Mouse (Mus musculus): ENCODE results near the gene Tnni1. TPM values are rescaled to one million over a fixed set of nuclear protein-coding genes. Genes with fewer than 3 reads are reported as not detected.
A peak's percentile ranks its signal among the peaks of the same experiment; 100 is the strongest.

Tnni1 gene
- polyA plus RNA-seq (2014; fragmentation: Nextera tagmentation; extraction: Ambion mirVana) = 3.2 and 3.4 TPM in 2 replicates

- no peak within 1 kb of the TSS for H3K4me2 ChIP-seq (ENCODE audit: low read depth, low read length)
- 31% methylated on average over 22 of the region's 22 CpGs for WGBS
- H3K4me3 ChIP-seq (ENCODE audit: low read depth, low read length) = no peak within 1 kb of the TSS
- H3K9me3 ChIP-seq (ENCODE audit: control insufficient read depth, low read length) = no peaks in the 10 kb centered on the region
- no peak within 1 kb of the TSS for H3K27ac ChIP-seq (ENCODE audit: low read depth, low read length)
- no peaks in the 10 kb centered on the region for H3K27me3 ChIP-seq (ENCODE audit: control insufficient read depth, insufficient read depth, low read length)
- H3K4me1 ChIP-seq (ENCODE audit: control insufficient read depth, insufficient read depth, low read length) = no peaks in the 10 kb centered on the region
- H3K9ac ChIP-seq (replicated peaks; ENCODE audit: low read depth, low read length) = no peak within 1 kb of the TSS
- ATAC-seq (ENCODE audit: low read depth) = peak; percentile 39; the same call in 1 of the 2 replicates
- no peaks in the 10 kb centered on the region for H3K36me3 ChIP-seq (ENCODE audit: control insufficient read depth, insufficient read depth, low read length)
These were observed at the start of gene Tnni1 for GRCm38 (mm10) chr1:135778780-135779535. TSS of gene Tnni1 (plus strand) at chr1:135779434.

DNA sequence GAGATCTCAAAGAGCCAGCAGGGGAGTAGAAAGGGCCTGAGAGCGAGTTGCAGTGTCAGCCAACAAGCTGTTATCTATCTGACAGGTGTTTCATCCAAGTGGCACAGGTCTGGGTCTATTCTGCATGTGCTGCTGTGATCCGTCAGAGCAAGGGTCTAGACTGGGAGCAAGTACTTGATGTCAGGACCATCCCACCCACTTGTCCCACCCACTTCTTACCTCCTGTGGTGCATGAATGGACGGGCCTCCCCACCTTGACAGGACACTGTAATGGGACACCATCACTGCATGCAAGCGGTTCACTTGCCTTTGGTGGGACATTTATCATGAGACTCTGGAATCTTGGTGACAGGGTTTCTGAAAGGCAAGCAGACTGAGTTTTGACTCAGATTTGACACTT is 49.4 kb upstream of the Tnni1 start:
- Histone ChIP-seq H3K27me3 (ENCODE audit: control insufficient read depth, insufficient read depth, low read length) (no peaks in the 10 kb centered on the region), H3K4me1 (ENCODE audit: control insufficient read depth, insufficient read depth, low read length) (peaks cover 24% of the 10 kb centered on the region), H3K4me2 (ENCODE audit: low read depth, low read length) (peak overlapping the region; percentile 87), H3K4me3 (ENCODE audit: low read depth, low read length) (peak overlapping the region; percentile 41; the same call in 1 of the 2 replicates), H3K9ac (replicated peaks; ENCODE audit: low read depth, low read length) (0 out of 2 replicates have a peak overlapping the region, but pooled peaks have one; percentile 45), H3K27ac (ENCODE audit: low read depth, low read length) (no peak overlapping the region), H3K36me3 (ENCODE audit: control insufficient read depth, insufficient read depth, low read length) (no peaks in the 10 kb centered on the region), H3K9me3 (ENCODE audit: control insufficient read depth, low read length) (no peaks in the 10 kb centered on the region)
- no peak for ATAC-seq (ENCODE audit: low read depth)
- WGBS = 23% methylated on average over 4 of the region's 4 CpGs

DNA sequence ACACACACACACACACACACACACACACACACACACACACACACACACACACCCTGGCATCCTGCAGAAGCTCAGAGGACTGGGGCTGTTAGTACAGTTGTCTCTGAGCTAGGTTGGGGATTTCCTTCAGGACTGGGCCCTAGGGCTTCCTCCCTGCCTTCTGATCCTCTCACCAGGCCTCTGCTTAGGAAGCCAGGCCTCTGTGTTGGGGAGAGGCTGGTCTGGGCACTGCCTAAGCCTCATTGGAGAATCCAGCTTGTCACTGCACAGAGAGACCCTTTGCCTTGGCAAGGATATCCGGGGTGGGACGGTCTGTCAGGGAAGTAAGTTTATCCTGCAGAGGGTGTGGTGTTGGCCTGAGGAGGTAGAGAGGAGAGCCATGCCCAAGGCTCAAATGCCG is 48.9 kb upstream of the Tnni1 start:
- H3K4me1 ChIP-seq (ENCODE audit: control insufficient read depth, insufficient read depth, low read length) = peaks cover 24% of the 10 kb centered on the region
- H3K27ac ChIP-seq (ENCODE audit: low read depth, low read length) = no peak overlapping the region
- no peaks in the 10 kb centered on the region for H3K9me3 ChIP-seq (ENCODE audit: control insufficient read depth, low read length)
- H3K36me3 ChIP-seq (ENCODE audit: control insufficient read depth, insufficient read depth, low read length) = no peaks in the 10 kb centered on the region
- H3K4me2 ChIP-seq (ENCODE audit: low read depth, low read length) = peak overlapping the region; percentile 87; the same call in 1 of the 2 replicates
- H3K27me3 ChIP-seq (ENCODE audit: control insufficient read depth, insufficient read depth, low read length) = no peaks in the 10 kb centered on the region
- no peak for ATAC-seq (ENCODE audit: low read depth)
- WGBS = 52% methylated on average over 3 of the region's 3 CpGs
- H3K9ac ChIP-seq (replicated peaks; ENCODE audit: low read depth, low read length) = no peak overlapping the region
- no peak overlapping the region for H3K4me3 ChIP-seq (ENCODE audit: low read depth, low read length)

- no peak overlapping the region for H3K4me2 ChIP-seq (ENCODE audit: low read depth, low read length)
- 70% methylated on average over 7 of the region's 7 CpGs for WGBS
- peaks cover 24% of the 10 kb centered on the region for H3K4me1 ChIP-seq (ENCODE audit: control insufficient read depth, insufficient read depth, low read length)
- no peaks in the 10 kb centered on the region for H3K9me3 ChIP-seq (ENCODE audit: control insufficient read depth, low read length)
- H3K36me3 ChIP-seq (ENCODE audit: control insufficient read depth, insufficient read depth, low read length) = no peaks in the 10 kb centered on the region
- H3K9ac ChIP-seq (replicated peaks; ENCODE audit: low read depth, low read length) = no peak overlapping the region
- H3K4me3 ChIP-seq (ENCODE audit: low read depth, low read length) = no peak overlapping the region
- no peak overlapping the region for H3K27ac ChIP-seq (ENCODE audit: low read depth, low read length)
- no peak for ATAC-seq (ENCODE audit: low read depth)
- no peaks in the 10 kb centered on the region for H3K27me3 ChIP-seq (ENCODE audit: control insufficient read depth, insufficient read depth, low read length)
These were observed 47.8 kb upstream of the Tnni1 start for GRCm38 (mm10) chr1:135731393-135731792.

DNA sequence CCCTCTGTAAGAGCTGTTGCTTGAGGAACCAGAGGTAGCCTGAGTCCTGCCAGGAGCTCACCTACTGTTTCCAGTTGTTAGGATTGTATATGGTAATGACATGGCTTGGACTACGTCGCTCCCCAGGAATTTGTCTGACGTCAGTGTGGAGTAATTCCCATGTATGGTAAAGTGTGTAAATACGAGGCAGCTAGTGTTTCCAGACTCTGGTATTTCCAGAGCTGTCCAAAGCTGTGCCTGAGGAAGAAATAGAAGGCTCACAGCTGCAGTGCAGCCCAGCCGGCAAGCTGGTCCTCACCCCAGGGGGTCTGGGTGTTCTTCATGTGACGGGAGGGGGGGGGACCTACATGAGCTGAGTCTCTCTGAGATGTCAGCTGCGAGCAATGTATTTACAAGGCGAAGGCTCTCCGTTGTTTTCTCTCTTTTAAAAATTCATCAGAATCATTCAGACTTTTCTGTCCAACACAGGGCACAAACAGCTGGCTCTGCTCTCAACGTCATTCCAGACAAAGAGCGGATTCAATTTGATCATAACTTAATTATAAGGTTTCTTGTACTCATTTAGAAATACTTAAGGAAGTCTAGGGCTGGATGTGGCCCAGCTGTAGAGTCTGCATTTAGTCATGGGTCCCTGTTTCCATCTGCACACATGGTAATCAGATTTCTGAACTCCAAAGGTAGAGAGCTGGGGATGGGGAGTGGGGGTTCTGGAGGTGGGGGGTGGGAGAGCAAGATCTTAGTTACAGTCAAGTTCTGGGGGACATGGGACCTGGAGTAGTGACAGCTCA is 47.1 kb upstream of the Tnni1 start:
- no peak for ATAC-seq (ENCODE audit: low read depth)
- H3K36me3 ChIP-seq (ENCODE audit: control insufficient read depth, insufficient read depth, low read length) = no peaks in the 10 kb centered on the region
- 40% methylated on average over 11 of the region's 11 CpGs for WGBS
- no peaks in the 10 kb centered on the region for H3K27me3 ChIP-seq (ENCODE audit: control insufficient read depth, insufficient read depth, low read length)
- no peak overlapping the region for H3K27ac ChIP-seq (ENCODE audit: low read depth, low read length)
- H3K9me3 ChIP-seq (ENCODE audit: control insufficient read depth, low read length) = no peaks in the 10 kb centered on the region
- H3K4me1 ChIP-seq (ENCODE audit: control insufficient read depth, insufficient read depth, low read length) = peaks cover 24% of the 10 kb centered on the region
- H3K4me3 ChIP-seq (ENCODE audit: low read depth, low read length) = no peak overlapping the region
- H3K4me2 ChIP-seq (ENCODE audit: low read depth, low read length) = 0 out of 2 replicates have a peak overlapping the region, but pooled peaks have one; percentile 6
- H3K9ac ChIP-seq (replicated peaks; ENCODE audit: low read depth, low read length) = no peak overlapping the region

- ATAC-seq (ENCODE audit: low read depth) = peak; percentile 73
- Histone ChIP-seq H3K9me3 (ENCODE audit: control insufficient read depth, low read length) (no peaks in the 10 kb centered on the region), H3K4me2 (ENCODE audit: low read depth, low read length) (peak overlapping the region; percentile 2; the same call in 1 of the 2 replicates), H3K4me3 (ENCODE audit: low read depth, low read length) (no peak overlapping the region), H3K36me3 (ENCODE audit: control insufficient read depth, insufficient read depth, low read length) (no peaks in the 10 kb centered on the region), H3K27ac (ENCODE audit: low read depth, low read length) (no peak overlapping the region), H3K27me3 (ENCODE audit: control insufficient read depth, insufficient read depth, low read length) (no peaks in the 10 kb centered on the region), H3K9ac (replicated peaks; ENCODE audit: low read depth, low read length) (no peak overlapping the region), H3K4me1 (ENCODE audit: control insufficient read depth, insufficient read depth, low read length) (peaks cover 22% of the 10 kb centered on the region)
- 33% methylated on average over 6 of the region's 7 CpGs for WGBS
These were observed 44.9 kb upstream of the Tnni1 start for GRCm38 (mm10) chr1:135734225-135734937.

GRCm38 (mm10) chr1:135735460-135735859 is 43.8 kb upstream of the Tnni1 start:
- H3K4me1 ChIP-seq (ENCODE audit: control insufficient read depth, insufficient read depth, low read length) = peaks cover 18% of the 10 kb centered on the region
- no peak overlapping the region for H3K9ac ChIP-seq (replicated peaks; ENCODE audit: low read depth, low read length)
- no peaks in the 10 kb centered on the region for H3K27me3 ChIP-seq (ENCODE audit: control insufficient read depth, insufficient read depth, low read length)
- H3K27ac ChIP-seq (ENCODE audit: low read depth, low read length) = no peak overlapping the region
- H3K36me3 ChIP-seq (ENCODE audit: control insufficient read depth, insufficient read depth, low read length) = no peaks in the 10 kb centered on the region
- no peaks in the 10 kb centered on the region for H3K9me3 ChIP-seq (ENCODE audit: control insufficient read depth, low read length)
- 46% methylated on average over 6 of the region's 6 CpGs for WGBS
- no peak for ATAC-seq (ENCODE audit: low read depth)
- H3K4me2 ChIP-seq (ENCODE audit: low read depth, low read length) = no peak overlapping the region
- no peak overlapping the region for H3K4me3 ChIP-seq (ENCODE audit: low read depth, low read length)

GRCm38 (mm10) chr1:135744987-135745386 is 34.2 kb upstream of the Tnni1 start:
- no peaks in the 10 kb centered on the region for H3K36me3 ChIP-seq (ENCODE audit: control insufficient read depth, insufficient read depth, low read length)
- no peaks in the 10 kb centered on the region for H3K27me3 ChIP-seq (ENCODE audit: control insufficient read depth, insufficient read depth, low read length)
- H3K9me3 ChIP-seq (ENCODE audit: control insufficient read depth, low read length) = no peaks in the 10 kb centered on the region
- H3K4me1 ChIP-seq (ENCODE audit: control insufficient read depth, insufficient read depth, low read length) = no peaks in the 10 kb centered on the region; the same call in 1 of the 2 replicates
- WGBS = 89% methylated on average over 7 of the region's 7 CpGs
- ATAC-seq (ENCODE audit: low read depth) = no peak
- no peak overlapping the region for H3K4me3 ChIP-seq (ENCODE audit: low read depth, low read length)
- no peak overlapping the region for H3K4me2 ChIP-seq (ENCODE audit: low read depth, low read length)
- no peak overlapping the region for H3K27ac ChIP-seq (ENCODE audit: low read depth, low read length)
- H3K9ac ChIP-seq (replicated peaks; ENCODE audit: low read depth, low read length) = no peak overlapping the region

Data from neural tube, embryonic 14.5 days (tissue).